Mouse (Mus musculus) adrenal gland, adult (tissue): ENCODE measurements at regions not wholly inside any gene's neighbourhood (a gene's known extent, or its start where the extent isn't known, plus 50 kb on each side); places are given as distances from the start of the nearest gene placed in this dataset.
A peak's percentile ranks its signal among the peaks of the same experiment; 100 is the strongest.

Source experiments
- DNase-seq, 2 experiments: peaks; one replicate each; pipeline ENCODE4 v3.0.0; 2022 to 2023; ENCODE audit warnings: low spot score in 1 of 2; ENCODE audit not compliant: inconsistent age in 2 of 2

- no peak for DNase-seq
Observed at GRCm38 (mm10) chrX:97434327-97434726, 57.3 kb upstream of the Eda2r start.

- peak; percentile 33 to 83 for DNase-seq
Observed at GRCm38 (mm10) chrX:97431391-97431803, 54.4 kb upstream of the Eda2r start.
